In the genomic region with DNA sequence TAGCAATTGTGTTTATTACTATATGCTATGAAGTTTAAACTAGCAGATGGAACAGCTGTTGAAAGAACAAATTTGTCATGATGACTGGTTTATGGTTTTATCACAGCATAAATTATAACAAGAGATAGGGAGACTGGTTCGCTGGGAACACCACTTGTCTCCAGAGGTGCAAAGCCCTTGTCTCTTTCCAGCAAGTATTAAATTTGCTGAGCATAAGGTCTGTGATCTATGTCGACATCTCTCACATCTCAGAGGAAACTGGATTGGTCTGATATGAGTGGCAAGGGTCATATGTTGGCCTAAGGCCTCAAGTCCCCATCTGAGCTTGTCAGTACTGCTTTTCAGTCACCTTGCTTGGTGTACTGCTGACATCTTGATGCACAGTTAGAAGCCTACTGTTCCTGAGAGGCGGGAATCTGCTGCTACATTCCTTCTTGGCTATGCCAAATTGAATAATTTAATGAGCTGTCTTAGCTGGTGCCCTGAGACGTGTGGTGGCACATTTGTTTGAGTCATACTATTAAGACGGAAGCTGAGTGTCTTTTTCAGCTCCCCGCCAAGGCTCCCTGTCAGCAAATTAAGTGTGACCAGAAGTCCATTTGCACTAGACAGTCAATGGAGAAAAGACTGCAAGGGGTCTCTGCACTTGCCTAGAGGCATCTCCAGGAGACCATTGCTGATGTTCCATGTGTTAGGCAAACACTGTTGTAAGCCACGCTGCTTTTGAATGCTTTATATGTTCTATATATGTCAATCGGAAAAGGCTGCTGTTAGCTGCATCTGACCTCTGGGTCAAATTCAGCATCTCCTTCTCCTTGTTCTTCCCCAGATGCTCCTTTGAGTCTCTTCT, we compare ENCODE assay signal across 14 mouse cellular contexts.
A peak's percentile ranks its signal among the peaks of the same experiment; 100 is the strongest.
DNase-seq lines count a peak whose midpoint lies in the region; ATAC-seq lines count a peak whose summit lies in the region.
"Had no signal": no experiment of that assay in that cellular context is flagged by ENCODE, and none has a peak within 500 bp of the region (broad histone marks: within the 10 kb centered on the region; RNA-seq: fewer than 3 reads in every experiment).

No protein-coding gene starts in this region.

- H3K4me2 ChIP-seq in lung, embryonic 15.5 days = no peak overlapping the region
- no peak overlapping the region for H3K4me2 ChIP-seq in hindbrain, embryonic 12.5 days (replicated peaks)
- H3K4me2 ChIP-seq in midbrain, embryonic 14.5 days (ENCODE audit: low read length) = no peak overlapping the region
- H3K4me2 ChIP-seq: limb, embryonic 13.5 days had no signal

- peak; percentile 17 to 47 for DNase-seq in cerebellum, postnatal 10 days
- DNase-seq in lung, adult 18-20 months = no peak
- DNase-seq in midbrain, embryonic 14.5 days = peak; percentile 19
- no peak for DNase-seq in adrenal gland, postnatal 36 days
- DNase-seq in thymus, postnatal 10 days (ENCODE audit: low spot score in 2 of 2) = no peak
- DNase-seq: adrenal gland, adult 2 months; kidney, adult 2 months; kidney, postnatal 4 days; thymus, postnatal 4 days had no signal

- 46% methylated on average over 8 of the region's 8 CpGs for WGBS in lung, embryonic 15.5 days
- WGBS in hindbrain, embryonic 12.5 days = 43% methylated on average over 8 of the region's 8 CpGs
- 32% methylated on average over 8 of the region's 8 CpGs for WGBS in midbrain, embryonic 14.5 days

- no peaks in the 10 kb centered on the region for H3K9me3 ChIP-seq in lung, embryonic 15.5 days
- no peaks in the 10 kb centered on the region for H3K9me3 ChIP-seq in hindbrain, embryonic 12.5 days (replicated peaks)
- H3K9me3 ChIP-seq in midbrain, embryonic 14.5 days (ENCODE audit: control insufficient read depth, low read length) = no peaks in the 10 kb centered on the region
- H3K9me3 ChIP-seq: limb, embryonic 13.5 days had no signal

- ATAC-seq in cerebellum, adult (ENCODE audit: insufficient number of reproducible peaks, low FRiP score, low TSS enrichment) = no peak
- ATAC-seq in lung, embryonic 15.5 days (ENCODE audit: borderline replicate concordance, extremely low read depth, low FRiP score, low TSS enrichment) = peak; percentile 49; the same call in 1 of the 2 replicates
- peak; percentile 75 for ATAC-seq in hindbrain, embryonic 12.5 days (ENCODE audit: low FRiP score)
- ATAC-seq in midbrain, embryonic 14.5 days (ENCODE audit: low FRiP score, low TSS enrichment) = no peak

- H3K27ac ChIP-seq in lung, embryonic 15.5 days = no peak overlapping the region
- no peak overlapping the region for H3K27ac ChIP-seq in hindbrain, embryonic 12.5 days
- H3K27ac ChIP-seq in midbrain, embryonic 14.5 days (replicated peaks; ENCODE audit: low read depth, low read length) = no peak overlapping the region
- H3K27ac ChIP-seq: limb, embryonic 13.5 days; stomach, postnatal 0 days had no signal

- H3K9ac ChIP-seq in lung, embryonic 15.5 days = no peak overlapping the region
- no peak overlapping the region for H3K9ac ChIP-seq in hindbrain, embryonic 12.5 days
- no peak overlapping the region for H3K9ac ChIP-seq in midbrain, embryonic 14.5 days (replicated peaks; ENCODE audit: low read length)
- H3K9ac ChIP-seq: limb, embryonic 13.5 days had no signal

- H3K4me1 ChIP-seq in lung, embryonic 15.5 days = no peaks in the 10 kb centered on the region
- no peaks in the 10 kb centered on the region for H3K4me1 ChIP-seq in hindbrain, embryonic 12.5 days
- no peaks in the 10 kb centered on the region for H3K4me1 ChIP-seq in midbrain, embryonic 14.5 days (ENCODE audit: control insufficient read depth, insufficient read depth, low read length)
- H3K4me1 ChIP-seq: limb, embryonic 13.5 days had no signal

- no peak overlapping the region for H3K4me3 ChIP-seq in lung, embryonic 15.5 days
- H3K4me3 ChIP-seq in hindbrain, embryonic 12.5 days = no peak overlapping the region
- no peak overlapping the region for H3K4me3 ChIP-seq in midbrain, embryonic 14.5 days (replicated peaks; ENCODE audit: low read depth, low read length)
- H3K4me3 ChIP-seq: limb, embryonic 13.5 days had no signal

- no peaks in the 10 kb centered on the region for H3K27me3 ChIP-seq in lung, embryonic 15.5 days
- peaks cover 15% of the 10 kb centered on the region for H3K27me3 ChIP-seq in hindbrain, embryonic 12.5 days
- H3K27me3 ChIP-seq in midbrain, embryonic 14.5 days (ENCODE audit: control insufficient read depth, insufficient read depth, low read length) = no peaks in the 10 kb centered on the region
- H3K27me3 ChIP-seq: limb, embryonic 13.5 days had no signal

- H3K36me3 ChIP-seq in lung, embryonic 15.5 days = no peaks in the 10 kb centered on the region
- H3K36me3 ChIP-seq in hindbrain, embryonic 12.5 days = no peaks in the 10 kb centered on the region
- no peaks in the 10 kb centered on the region for H3K36me3 ChIP-seq in midbrain, embryonic 14.5 days (ENCODE audit: control insufficient read depth, insufficient read depth, low read length)
- H3K36me3 ChIP-seq: limb, embryonic 13.5 days had no signal

Comparison
In these comparisons a context has a peak if more than half of its experiments do, and no peak if none do; other contexts are left out.
1. DNase-seq: peak in cerebellum, postnatal 10 days (2 of 2) and midbrain, embryonic 14.5 days (single experiment); none in lung, adult 18-20 months (0 of 2), adrenal gland, postnatal 36 days (0 of 2) and thymus, postnatal 10 days (0 of 2).
2. ATAC-seq: peak in lung, embryonic 15.5 days (single experiment) and hindbrain, embryonic 12.5 days (single experiment); none in cerebellum, adult (single experiment) and midbrain, embryonic 14.5 days (single experiment).